Mouse (Mus musculus) brain, embryonic 18.5 days (tissue): ENCODE data around the gene Gm28048.

Experiments used
- DNase-seq: peaks from one replicate; pipeline ENCODE4 v3.0.0-alpha.2; 2012; ENCODE audit warnings: low read depth, low spot score

Gm28048 gene

GRCm38 (mm10) chr11:22860335-22861227, 121.3 kb downstream of the Gm28048 start, which contains the start of gene B3gnt2:
B3gnt2 (minus strand) TSS chr11:22860961.
- no peak for DNase-seq

DNA sequence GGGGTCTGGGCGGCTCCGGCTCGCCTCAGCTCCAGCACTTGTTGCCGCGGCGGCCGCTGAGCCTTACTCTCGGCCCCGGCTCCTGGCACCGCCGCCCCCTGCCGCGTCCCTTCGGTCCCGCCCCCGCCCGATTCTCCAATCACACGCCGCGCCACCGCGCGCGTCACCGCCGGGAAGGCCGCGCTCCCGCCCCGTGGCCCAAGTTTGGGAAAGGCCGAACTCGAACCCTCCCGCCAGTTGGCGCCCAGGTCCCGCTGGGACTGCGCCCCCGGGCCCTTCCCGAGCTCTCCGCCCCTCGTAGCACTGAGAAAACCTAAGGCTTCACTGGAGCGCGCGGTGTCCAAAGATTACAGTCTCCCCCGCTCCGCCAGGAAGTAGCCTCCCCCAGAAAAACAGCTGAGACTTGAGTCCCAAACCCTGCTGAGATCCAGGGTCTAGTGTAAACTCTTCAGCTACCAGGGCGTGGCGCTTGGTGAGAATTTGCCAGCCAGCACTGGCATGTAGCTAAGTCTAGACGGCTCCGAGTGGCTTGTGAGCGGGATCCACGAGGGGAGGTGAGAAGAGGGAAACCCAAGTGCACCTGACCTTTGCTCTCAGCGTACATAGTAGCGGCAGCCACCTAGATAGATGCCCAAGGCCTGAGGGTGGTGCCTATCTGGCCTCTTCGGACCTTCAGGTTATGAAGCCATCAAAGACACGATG, 122.1 kb downstream of the Gm28048 start:
- DNase-seq: no peak

DNA sequence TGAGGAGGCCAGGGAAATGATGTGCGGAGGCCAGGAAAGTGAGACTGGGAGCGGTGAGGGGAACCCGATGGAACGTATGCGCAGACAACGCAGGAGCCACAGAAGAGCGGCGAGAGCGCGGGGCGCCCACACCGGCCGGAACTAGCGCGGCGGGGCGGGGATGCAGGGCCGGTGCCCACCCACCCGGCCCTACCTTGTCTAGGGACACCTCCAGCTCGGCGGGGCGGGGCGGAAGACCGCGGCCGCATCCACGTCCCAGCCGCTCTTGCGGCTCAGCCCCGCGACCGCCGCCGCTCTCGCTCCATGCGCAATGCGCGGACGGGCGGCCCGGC, 122.6 kb downstream of the Gm28048 start:
- DNase-seq: no peak

GRCm38 (mm10) chr11:22858441-22859300, 123.2 kb downstream of the Gm28048 start:
- no peak for DNase-seq

DNA sequence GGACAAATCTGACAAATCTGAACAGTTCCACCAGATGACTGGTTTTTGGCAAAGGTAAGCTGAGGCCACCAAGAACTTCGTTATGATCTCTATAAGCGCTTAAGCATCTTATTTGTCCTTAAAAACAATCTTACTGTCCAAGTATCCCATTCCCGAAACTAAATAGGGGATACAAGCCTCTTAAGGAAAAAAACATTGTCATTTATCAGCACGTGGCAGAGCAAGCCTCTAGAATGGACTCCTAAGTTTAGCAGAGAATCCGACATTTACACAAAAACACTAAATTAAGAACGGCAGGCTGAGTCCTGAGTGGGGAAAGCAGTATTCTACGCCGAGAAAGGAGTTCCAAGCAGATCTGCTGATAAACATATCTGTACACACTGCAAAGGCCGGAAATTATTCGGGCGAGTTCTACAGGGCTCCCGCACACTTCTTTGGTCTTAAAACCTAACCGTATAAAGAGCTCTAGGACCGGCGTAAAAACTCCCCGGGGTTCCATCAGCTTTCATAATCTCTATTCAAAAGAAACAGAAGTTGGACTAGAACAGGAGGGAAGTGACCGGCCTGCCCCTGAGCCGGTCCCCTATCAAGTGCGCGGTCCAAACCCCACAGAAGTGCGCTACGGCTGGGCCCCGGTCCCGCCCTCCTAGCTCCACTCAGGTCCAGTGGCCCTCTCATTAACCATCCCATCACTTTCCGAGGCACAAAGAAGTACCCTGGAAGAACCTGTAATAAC, 124.0 kb downstream of the Gm28048 start:
- DNase-seq: no peak

GRCm38 (mm10) chr11:22857106-22857704, 124.7 kb downstream of the Gm28048 start:
- no peak for DNase-seq

GRCm38 (mm10) chr11:22856371-22856965, 125.4 kb downstream of the Gm28048 start:
- no peak for DNase-seq

- DNase-seq: no peak
These were observed 127.3 kb downstream of the Gm28048 start for GRCm38 (mm10) chr11:22854571-22854970.

GRCm38 (mm10) chr11:22853477-22854157, 128.3 kb downstream of the Gm28048 start:
- no peak for DNase-seq

- DNase-seq: no peak
These were observed 129.4 kb downstream of the Gm28048 start for GRCm38 (mm10) chr11:22852510-22852909.

- DNase-seq: no peak
These were observed 130.5 kb downstream of the Gm28048 start for GRCm38 (mm10) chr11:22851416-22851815.

DNA sequence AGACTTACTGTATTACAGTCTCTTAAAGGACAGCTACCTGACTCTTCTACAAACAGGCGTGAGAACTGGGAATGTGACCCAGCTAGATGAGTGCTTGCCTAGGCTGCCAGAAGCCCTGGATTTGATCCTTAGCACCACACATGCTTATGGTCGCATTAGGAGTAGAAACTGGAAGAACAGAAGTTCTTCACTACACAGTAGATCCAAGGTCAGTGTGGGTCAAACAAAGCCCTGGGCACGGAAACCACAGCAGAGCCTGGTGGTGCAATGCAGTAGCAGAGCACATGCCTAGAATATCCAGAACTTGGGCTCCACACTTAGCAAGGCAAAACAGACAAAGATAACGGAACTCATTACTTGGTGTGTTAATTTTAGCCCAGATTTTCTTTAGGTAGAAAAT, 131.8 kb downstream of the Gm28048 start:
- DNase-seq: no peak

DNA sequence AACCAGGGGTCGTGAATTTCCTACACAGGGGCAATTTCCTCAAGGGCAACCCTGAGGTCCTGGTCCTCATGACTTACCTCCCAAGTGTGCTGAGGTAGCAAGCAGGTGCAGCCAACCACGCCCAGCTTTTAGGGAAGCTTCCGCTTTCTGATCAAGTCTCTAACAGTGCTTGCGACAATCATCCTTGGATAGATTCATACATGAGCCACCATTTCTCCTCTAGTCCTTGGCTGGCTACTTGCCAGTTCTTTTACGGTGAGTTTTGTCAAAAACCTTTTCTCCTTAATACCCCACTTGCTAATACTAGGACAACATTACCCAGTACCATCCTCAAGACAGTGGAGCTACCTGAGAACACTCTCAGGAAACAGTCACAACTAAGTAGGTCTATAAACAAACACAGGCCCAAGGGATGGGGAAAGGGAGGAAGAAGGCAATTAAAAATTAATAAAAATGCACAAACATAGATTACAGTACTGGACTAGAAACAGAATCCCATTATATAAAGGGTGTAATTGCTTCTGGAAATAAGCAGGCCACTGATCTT, 133.2 kb downstream of the Gm28048 start:
- DNase-seq: no peak

GRCm38 (mm10) chr11:22847732-22848648, 133.9 kb downstream of the Gm28048 start:
- DNase-seq: no peak

- no peak for DNase-seq
These were observed 134.7 kb downstream of the Gm28048 start for GRCm38 (mm10) chr11:22846960-22847731.

- DNase-seq: no peak
These were observed 135.6 kb downstream of the Gm28048 start for GRCm38 (mm10) chr11:22846093-22846835.
